Mouse (Mus musculus) thymus, adult 2 months (tissue): ENCODE data around the gene Stpg2. TPM values are rescaled to one million over a fixed set of nuclear protein-coding genes. Genes with fewer than 3 reads are reported as not detected.
"Not testable (repeated sequence)": the region's sequence is repeated elsewhere in the genome, so short reads cannot be mapped to it uniquely, and the experiment has no call there.

Source experiments
- DNase-seq: peaks from one replicate; pipeline ENCODE4 v3.0.0; 2021
- H3K27ac ChIP-seq: fragments of 200-500 bp; 2 replicates; pipeline ENCODE4 v1.5.1; 2012; ENCODE audit warnings: low read length, control low read depth; ENCODE audit not compliant: control insufficient read depth, insufficient read depth
- H3K27me3 ChIP-seq: fragments of 200-500 bp; 2 replicates; pipeline ENCODE4 v1.6.1; 2012; ENCODE audit warnings: mild to moderate bottlenecking, low read length, moderate library complexity, mixed read lengths; ENCODE audit not compliant: control insufficient read depth, insufficient read depth
- H3K36me3 ChIP-seq: fragments of 200-500 bp; 2 replicates; pipeline ENCODE4 v1.6.1; 2012; ENCODE audit warnings: mild to moderate bottlenecking, low read length, moderate library complexity; ENCODE audit not compliant: control insufficient read depth, insufficient read depth
- H3K4me1 ChIP-seq: fragments of 200-500 bp; replicated peaks from 2 replicates; pipeline ENCODE4 v1.6.1; 2012; ENCODE audit warnings: low read length; ENCODE audit not compliant: control insufficient read depth, insufficient read depth
- H3K4me3 ChIP-seq: fragments of 200-500 bp; 2 replicates; pipeline ENCODE4 v1.5.1; 2012; ENCODE audit warnings: mild to moderate bottlenecking, low read length, control low read depth, moderate library complexity; ENCODE audit not compliant: control insufficient read depth, insufficient read depth
- CTCF ChIP-seq: fragments of 200-500 bp; IDR thresholded peaks from 2 replicates; pipeline ENCODE4 v1.5.1; 2012; ENCODE audit warnings: mild to moderate bottlenecking, control low read depth, low read length, moderate library complexity, borderline replicate concordance; ENCODE audit not compliant: control insufficient read depth, poor library complexity, insufficient read depth; ENCODE audit errors: extremely low read depth
- POLR2A ChIP-seq: fragments of 200-500 bp; IDR thresholded peaks from 2 replicates; pipeline ENCODE4 v1.6.1; 2012; ENCODE audit warnings: mild to moderate bottlenecking, low read length, control low read depth, moderate library complexity; ENCODE audit not compliant: control insufficient read depth, poor library complexity, insufficient read depth; ENCODE audit errors: extremely low read depth
- WGBS: fragments of 180-500 bp; shearing (Covaris S2); methylation state at CpG from one replicate; pipeline ENCODE4 v1.1.7; 2018; 5-methylcytosine and 5-hydroxymethylcytosine counted together
- polyA plus RNA-seq: library from polyadenylated mRNA; depleted of rRNA; stranded (reverse); fragments of >200 nt; gene quantifications from 2 replicates; pipeline ENCODE4 v1.2.3, GENCODE M21; 2012

The Stpg2 gene
- polyA plus RNA-seq, 1 experiment: not detected

GRCm38 (mm10) chr3:139193917-139194316 lies 11.6 kb upstream of the Stpg2 start:
- no peak overlapping the region for H3K27ac ChIP-seq
- H3K4me1 ChIP-seq: no peaks in the 10 kb centered on the region
- DNase-seq: no peak
- no peaks in the 10 kb centered on the region for H3K27me3 ChIP-seq
- no peaks in the 10 kb centered on the region for H3K36me3 ChIP-seq
- H3K4me3 ChIP-seq: no peak overlapping the region
- TF ChIP-seq POLR2A: no peak
- no peak for TF ChIP-seq CTCF

- no peak overlapping the region for H3K27ac ChIP-seq
- no peak for DNase-seq
- no peak overlapping the region for H3K4me3 ChIP-seq
- TF ChIP-seq POLR2A: no peak
- TF ChIP-seq CTCF: no peak
- 83% methylated on average over 3 of the region's 3 CpGs for WGBS
- H3K27me3 ChIP-seq: no peaks in the 10 kb centered on the region
- H3K36me3 ChIP-seq: no peaks in the 10 kb centered on the region
- no peaks in the 10 kb centered on the region for H3K4me1 ChIP-seq
Measured at GRCm38 (mm10) chr3:139198412-139198811, 7.1 kb upstream of the Stpg2 start.

- TF ChIP-seq CTCF (no peak), POLR2A (no peak)
- no peaks in the 10 kb centered on the region for H3K36me3 ChIP-seq
- no peak overlapping the region for H3K4me3 ChIP-seq
- H3K27ac ChIP-seq: no peak overlapping the region
- DNase-seq: no peak
- 90% methylated on average over 3 of the region's 3 CpGs for WGBS
- no peaks in the 10 kb centered on the region for H3K27me3 ChIP-seq
- H3K4me1 ChIP-seq: peaks cover 3% of the 10 kb centered on the region; the same call in 1 of the 2 replicates
Measured at GRCm38 (mm10) chr3:139200324-139200723, 5.2 kb upstream of the Stpg2 start.

- Histone ChIP-seq H3K27ac (no peak overlapping the region), H3K36me3 (no peaks in the 10 kb centered on the region), H3K4me3 (no peak overlapping the region), H3K4me1 (no peaks in the 10 kb centered on the region), H3K27me3 (no peaks in the 10 kb centered on the region)
- no peak for DNase-seq
- WGBS: 85% methylated on average over 9 of the region's 9 CpGs
- TF ChIP-seq POLR2A: no peak
- no peak for TF ChIP-seq CTCF
Measured at GRCm38 (mm10) chr3:139216945-139217344, 11.5 kb downstream of the Stpg2 start.

GRCm38 (mm10) chr3:139225123-139225522 lies 19.6 kb downstream of the Stpg2 start:
- no peak for TF ChIP-seq CTCF
- TF ChIP-seq POLR2A: no peak
- H3K27ac ChIP-seq: no peak overlapping the region
- no peaks in the 10 kb centered on the region for H3K4me1 ChIP-seq
- no peak for DNase-seq
- WGBS: 94% methylated on average over 3 of the region's 3 CpGs
- no peaks in the 10 kb centered on the region for H3K27me3 ChIP-seq
- H3K36me3 ChIP-seq: no peaks in the 10 kb centered on the region
- no peak overlapping the region for H3K4me3 ChIP-seq

- Histone ChIP-seq H3K27ac (no peak overlapping the region), H3K4me1 (no peaks in the 10 kb centered on the region), H3K4me3 (no peak overlapping the region), H3K36me3 (no peaks in the 10 kb centered on the region), H3K27me3 (no peaks in the 10 kb centered on the region)
- TF ChIP-seq POLR2A (no peak), CTCF (no peak)
- no peak for DNase-seq
- WGBS: 96% methylated on average over 4 of the region's 4 CpGs
Measured at GRCm38 (mm10) chr3:139226811-139227210, 21.3 kb downstream of the Stpg2 start.

- TF ChIP-seq POLR2A: no peak
- no peak for TF ChIP-seq CTCF
Measured at GRCm38 (mm10) chr3:139245219-139245618, 39.7 kb downstream of the Stpg2 start.

GRCm38 (mm10) chr3:139246508-139246907 lies 41.0 kb downstream of the Stpg2 start:
- WGBS: 78% methylated on average over 4 of the region's 4 CpGs
- Histone ChIP-seq H3K27ac (no peak overlapping the region), H3K4me1 (no peaks in the 10 kb centered on the region), H3K4me3 (no peak overlapping the region), H3K27me3 (no peaks in the 10 kb centered on the region), H3K36me3 (no peaks in the 10 kb centered on the region)
- DNase-seq: peak; percentile 37
- TF ChIP-seq CTCF (no peak), POLR2A (no peak)

More at GRCm38 (mm10) chr3:139245219-139245618, 39.7 kb downstream of the Stpg2 start:
- Histone ChIP-seq H3K36me3 (no peaks in the 10 kb centered on the region), H3K4me3 (no peak overlapping the region), H3K27me3 (no peaks in the 10 kb centered on the region), H3K4me1 (no peaks in the 10 kb centered on the region), H3K27ac (no peak overlapping the region)
- DNase-seq: no peak
- 8% methylated on average over 2 of the region's 2 CpGs for WGBS

- H3K27me3 ChIP-seq, H3K27ac ChIP-seq, H3K4me1 ChIP-seq, H3K4me3 ChIP-seq, DNase-seq, H3K36me3 ChIP-seq: not testable (repeated sequence)
- 72% methylated on average over 4 of the region's 4 CpGs for WGBS
Measured at GRCm38 (mm10) chr3:139262359-139262758, 56.9 kb downstream of the Stpg2 start.
